Comparison of ENCODE assay signal across 8 mouse cellular contexts in genomic region chr17:50470432-50471078, GRCm38 (mm10). TPM values are rescaled to one million over a fixed set of nuclear protein-coding genes. Genes with fewer than 3 reads are reported as not detected.
DNase-seq lines count a peak whose midpoint lies in the region; ATAC-seq and TF ChIP-seq lines count a peak whose summit lies in the region.

No protein-coding gene starts in this region.

- H3K9ac ChIP-seq in forebrain, embryonic 16.5 days (replicated peaks; ENCODE audit: low read depth, low read length): peak overlapping the region; percentile 42
- no peak overlapping the region for H3K9ac ChIP-seq in lung, embryonic 14.5 days
- no peak overlapping the region; the same call in 1 of the 2 replicates for H3K9ac ChIP-seq in neural tube, embryonic 14.5 days (replicated peaks; ENCODE audit: low read depth, low read length)

- peak overlapping the region; percentile 55 for H3K4me2 ChIP-seq in forebrain, embryonic 16.5 days (ENCODE audit: low read length)
- H3K4me2 ChIP-seq in lung, embryonic 14.5 days: peak overlapping the region; percentile 56
- H3K4me2 ChIP-seq in neural tube, embryonic 14.5 days (ENCODE audit: low read depth, low read length): peak overlapping the region; percentile 44

- peak overlapping the region; percentile 84 for H3K27ac ChIP-seq in forebrain, embryonic 16.5 days (ENCODE audit: low read length)
- H3K27ac ChIP-seq in layer of hippocampus, adult 2 months: peak overlapping the region; percentile 88
- peak overlapping the region; percentile 93 for H3K27ac ChIP-seq in lung, embryonic 14.5 days (ENCODE audit: low read depth)
- peak overlapping the region; percentile 25 for H3K27ac ChIP-seq in neural tube, embryonic 14.5 days (ENCODE audit: low read depth, low read length)
- H3K27ac ChIP-seq in thymus, adult 2 months (ENCODE audit: control insufficient read depth, insufficient read depth, low read length): peak overlapping the region; percentile 85

- ATAC-seq in forebrain, embryonic 16.5 days: peak; percentile 27
- ATAC-seq in hematopoietic stem cell, adult 5-6 weeks (replicated peaks in 1 of 2; ENCODE audit: insufficient read depth in 1 of 2, low FRiP score in 2 of 2, low TSS enrichment in 1 of 2, low read depth in 1 of 2, poor library complexity in 2 of 2, severe bottlenecking in 2 of 2): peak; percentile 78 to 80
- peak; percentile 82 for ATAC-seq in lung, embryonic 14.5 days (ENCODE audit: insufficient read depth)
- ATAC-seq in neural tube, embryonic 14.5 days (ENCODE audit: low read depth): peak; percentile 51; the same call in 1 of the 2 replicates

- DNase-seq in CD8-positive naive resting alpha-beta T cell, adult 2 months (ENCODE audit: low read depth in 2 of 2, low spot score in 2 of 2): peak; percentile 78 to 79
- peak; percentile 75 for DNase-seq in brain, adult 2 months (ENCODE audit: low read depth, low spot score)
- peak in 1 of 2 experiments; percentile 23 for DNase-seq in layer of hippocampus, adult 2 months (ENCODE audit: low spot score in 2 of 2)
- DNase-seq in lung, embryonic 14.5 days: peak; percentile 90
- DNase-seq in thymus, adult 2 months: peak; percentile 78

- no peaks in the 10 kb centered on the region for H3K9me3 ChIP-seq in forebrain, embryonic 16.5 days (ENCODE audit: control insufficient read depth, low read length)
- no peaks in the 10 kb centered on the region for H3K9me3 ChIP-seq in lung, embryonic 14.5 days (ENCODE audit: low read depth, low read length)
- no peaks in the 10 kb centered on the region for H3K9me3 ChIP-seq in neural tube, embryonic 14.5 days (ENCODE audit: control insufficient read depth, low read length)

- TF ChIP-seq POLR2A in thymus, adult 2 months (IDR thresholded peaks at IDR 0.05; ENCODE audit: control insufficient read depth, extremely low read depth, insufficient read depth, low read length, poor library complexity): 0 out of 2 replicates have a peak, but pooled peaks have one; percentile 59

- H3K4me1 ChIP-seq in forebrain, embryonic 16.5 days (replicated peaks; ENCODE audit: control insufficient read depth, insufficient read depth, low read length): peaks cover 16% of the 10 kb centered on the region
- no peaks in the 10 kb centered on the region; the same call in 1 of the 2 replicates for H3K4me1 ChIP-seq in lung, embryonic 14.5 days (ENCODE audit: insufficient read depth)
- peaks cover 9% of the 10 kb centered on the region for H3K4me1 ChIP-seq in neural tube, embryonic 14.5 days (ENCODE audit: control insufficient read depth, insufficient read depth, low read length)
- H3K4me1 ChIP-seq in thymus, adult 2 months (replicated peaks; ENCODE audit: control insufficient read depth, insufficient read depth, low read length): peaks cover 12% of the 10 kb centered on the region

- no peaks in the 10 kb centered on the region for H3K36me3 ChIP-seq in forebrain, embryonic 16.5 days (ENCODE audit: control insufficient read depth, insufficient read depth)
- H3K36me3 ChIP-seq in lung, embryonic 14.5 days (ENCODE audit: insufficient read depth): no peaks in the 10 kb centered on the region
- H3K36me3 ChIP-seq in neural tube, embryonic 14.5 days (ENCODE audit: control insufficient read depth, insufficient read depth, low read length): no peaks in the 10 kb centered on the region
- H3K36me3 ChIP-seq in thymus, adult 2 months (ENCODE audit: control insufficient read depth, insufficient read depth, low read length): no peaks in the 10 kb centered on the region

- H3K4me3 ChIP-seq in forebrain, embryonic 16.5 days (replicated peaks; ENCODE audit: low read length): peak overlapping the region; percentile 30
- H3K4me3 ChIP-seq in layer of hippocampus, adult 2 months: peak overlapping the region; percentile 48
- peak overlapping the region; percentile 19; the same call in 1 of the 2 replicates for H3K4me3 ChIP-seq in lung, embryonic 14.5 days (ENCODE audit: low read depth, low read length)
- H3K4me3 ChIP-seq in neural tube, embryonic 14.5 days (ENCODE audit: low read depth, low read length): no peak overlapping the region
- peak overlapping the region; percentile 28 for H3K4me3 ChIP-seq in thymus, adult 2 months (ENCODE audit: control insufficient read depth, insufficient read depth, low read length)

- TF ChIP-seq CTCF in layer of hippocampus, adult 2 months (conservative IDR thresholded peaks at IDR 0.05): no peak
- TF ChIP-seq CTCF in lung, embryonic 14.5 days (IDR thresholded peaks at IDR 0.05; ENCODE audit: low read depth): no peak
- no peak for TF ChIP-seq CTCF in thymus, adult 2 months (IDR thresholded peaks at IDR 0.05; ENCODE audit: borderline replicate concordance, control insufficient read depth, extremely low read depth, insufficient read depth, low read length, poor library complexity)

- WGBS in forebrain, embryonic 16.5 days: 13% methylated on average over 16 of the region's 16 CpGs
- 16% methylated on average over 16 of the region's 16 CpGs for WGBS in lung, embryonic 14.5 days
- 28% methylated on average over 16 of the region's 16 CpGs for WGBS in neural tube, embryonic 14.5 days
- 3% methylated on average over 16 of the region's 16 CpGs for WGBS in thymus, adult 2 months

- H3K27me3 ChIP-seq in forebrain, embryonic 16.5 days (replicated peaks; ENCODE audit: control insufficient read depth, insufficient read depth, low read length): no peaks in the 10 kb centered on the region
- H3K27me3 ChIP-seq in lung, embryonic 14.5 days (ENCODE audit: insufficient read depth, low read length): no peaks in the 10 kb centered on the region
- H3K27me3 ChIP-seq in neural tube, embryonic 14.5 days (ENCODE audit: control insufficient read depth, insufficient read depth, low read length): no peaks in the 10 kb centered on the region
- H3K27me3 ChIP-seq in thymus, adult 2 months (ENCODE audit: control insufficient read depth, insufficient read depth, low read length): no peaks in the 10 kb centered on the region

RNA-seq across cellular contexts. Expression of gene Plcl2, which starts 38.6 kb away (rescaled TPM):
- 9.7 and 11.2 TPM in 2 replicates for polyA plus RNA-seq in forebrain, embryonic 16.5 days (2015; fragmentation: Nextera tagmentation; extraction: Ambion mirVana)
- total RNA-seq in hematopoietic stem cell, adult 5-6 weeks (2017): 38.9 and 43.5 TPM in 2 replicates
- 10 to 100 TPM; 55.1 to 58.0 TPM for total RNA-seq in layer of hippocampus, adult 2 months (2021)
- 4.8 and 5.6 TPM in 2 replicates for polyA plus RNA-seq in lung, embryonic 14.5 days (2014; fragmentation: Nextera tagmentation; extraction: Ambion mirVana)
- 13.6 and 13.9 TPM in 2 replicates for polyA plus RNA-seq in neural tube, embryonic 14.5 days (2014; fragmentation: Nextera tagmentation; extraction: Ambion mirVana)
- 11.4 and 13.5 TPM in 2 replicates for polyA plus RNA-seq in thymus, adult 2 months (2012; rRNA removed)

Comparison
In these comparisons a context has a peak if more than half of its experiments do, and no peak if none do; other contexts are left out.
1. ATAC-seq: peak in every context shown above with its lines; median percentile 82 in lung, embryonic 14.5 days; 79 in hematopoietic stem cell, adult 5-6 weeks; 51 in neural tube, embryonic 14.5 days; 27 in forebrain, embryonic 16.5 days.
2. H3K27ac ChIP-seq: peak in every context shown above with its lines; median percentile 93 in lung, embryonic 14.5 days; 88 in layer of hippocampus, adult 2 months; 85 in thymus, adult 2 months; 84 in forebrain, embryonic 16.5 days; 25 in neural tube, embryonic 14.5 days.